Mouse (Mus musculus) cerebellum, postnatal 36 days (tissue): ENCODE measurements around the gene Fam173a.

Experiments
- DNase-seq, 2 experiments: peaks; one replicate each; pipeline ENCODE4 v3.0.0; 2021 to 2022; ENCODE audit warnings: mixed read lengths in 2 of 2

Gene Fam173a

DNA sequence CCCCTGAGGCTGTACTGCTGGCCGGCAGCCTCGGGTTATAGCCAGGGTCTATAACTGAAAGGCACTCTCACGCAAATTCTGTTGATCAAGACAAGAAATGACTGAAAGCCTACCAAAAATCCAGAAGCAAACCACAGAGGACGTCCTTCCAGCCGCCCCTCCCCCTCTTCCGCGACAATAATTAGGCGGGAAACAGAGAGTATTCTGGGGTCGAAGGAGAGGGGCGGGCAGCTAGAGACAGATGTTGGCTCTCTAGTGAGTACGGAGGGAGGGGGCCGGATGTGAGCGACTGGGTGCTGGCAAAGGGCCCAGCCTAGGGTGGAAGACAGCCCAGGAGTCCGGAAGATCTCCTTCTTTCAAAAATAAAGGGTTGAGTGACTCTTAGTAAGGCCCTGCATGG lies at the start of gene Fam173a:
Gene Fam173a, minus strand, starts transcription at position 287 of the 400 bp plus-strand sequence.
- DNase-seq: peak; percentile 53 to 57

DNA sequence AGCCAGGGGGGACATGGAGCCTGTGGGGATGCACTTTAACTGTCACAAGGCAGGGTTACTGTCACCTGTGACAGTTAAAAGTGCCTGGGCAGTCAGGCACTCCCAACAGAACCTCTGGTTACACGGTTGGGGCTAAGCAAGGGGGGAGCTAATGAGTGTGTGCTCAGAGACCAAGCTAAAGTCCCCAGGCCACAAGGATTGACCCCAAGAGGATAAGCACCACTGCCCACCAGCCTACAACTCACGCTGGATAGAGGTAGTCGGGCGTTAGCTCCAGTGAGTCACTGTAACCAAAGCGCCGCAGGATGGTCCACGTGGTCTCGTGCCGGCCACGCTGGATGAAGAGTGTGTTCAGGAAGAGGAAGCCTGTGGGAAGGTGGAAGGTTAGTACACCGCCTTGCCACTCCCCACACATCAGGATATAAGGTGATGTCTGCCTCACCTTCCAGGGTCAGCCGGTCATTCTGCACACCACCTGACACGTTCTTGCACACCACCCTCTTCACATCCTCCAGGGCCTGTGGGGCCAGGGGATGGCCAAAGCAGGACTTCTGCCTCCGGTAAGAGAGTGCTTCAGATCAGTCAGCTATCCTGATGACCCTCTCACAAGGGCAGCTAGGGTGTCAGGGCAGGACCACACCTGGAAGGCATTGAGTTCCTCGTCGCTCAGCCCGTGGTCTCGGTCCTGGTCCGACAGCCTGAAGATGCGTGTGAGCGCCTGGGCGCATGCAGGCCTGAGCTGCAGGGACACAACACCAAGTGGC lies 48.6 kb upstream of the Fam173a start, which contains the start of gene Gm20683:
Gene Gm20683, minus strand, starts transcription at position 647 of the 764 bp plus-strand sequence.
- no peak for DNase-seq

GRCm38 (mm10) chr17:25840519-25840918 lies 47.8 kb upstream of the Fam173a start:
- no peak for DNase-seq

GRCm38 (mm10) chr17:25839455-25840235 lies 46.9 kb upstream of the Fam173a start:
- DNase-seq: no peak

DNA sequence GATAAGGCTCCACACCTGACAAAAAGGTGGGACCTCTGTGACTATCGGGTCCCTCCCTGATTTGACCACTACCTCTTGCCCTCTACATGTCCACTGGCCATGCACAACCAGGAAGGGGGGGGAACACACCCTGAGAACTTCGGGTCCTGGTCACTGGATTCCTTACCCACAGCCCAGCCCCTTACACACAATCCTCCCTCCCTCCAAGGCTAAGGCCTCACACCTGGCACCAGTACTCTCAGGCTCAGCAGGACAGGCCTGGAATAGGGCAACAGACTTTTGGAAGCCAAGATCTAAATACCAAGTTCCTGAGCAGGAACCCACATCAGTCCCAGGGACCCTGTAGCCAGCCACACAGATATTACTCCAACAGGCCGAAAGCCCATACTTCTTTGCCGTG lies 46.2 kb upstream of the Fam173a start:
- no peak for DNase-seq

DNA sequence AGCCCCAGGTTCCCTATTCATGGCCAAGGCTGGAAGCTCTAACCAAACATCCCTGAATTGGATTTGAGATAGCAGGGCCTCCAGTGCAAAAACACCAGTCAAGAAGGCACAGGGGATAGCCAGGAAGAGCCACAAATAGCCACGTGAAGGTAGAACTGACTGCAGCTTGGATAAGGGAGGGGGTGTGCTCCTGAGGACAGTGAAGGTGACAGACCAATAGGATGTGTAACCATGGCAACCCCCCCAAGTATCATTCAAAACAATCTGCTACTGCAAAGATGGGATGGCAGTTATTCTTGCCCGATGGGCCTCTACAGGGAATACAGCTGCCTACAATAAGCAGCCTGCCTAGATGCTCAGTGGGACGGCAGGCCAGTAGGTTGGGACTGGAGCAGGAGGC lies 44.8 kb upstream of the Fam173a start:
- no peak for DNase-seq

DNA sequence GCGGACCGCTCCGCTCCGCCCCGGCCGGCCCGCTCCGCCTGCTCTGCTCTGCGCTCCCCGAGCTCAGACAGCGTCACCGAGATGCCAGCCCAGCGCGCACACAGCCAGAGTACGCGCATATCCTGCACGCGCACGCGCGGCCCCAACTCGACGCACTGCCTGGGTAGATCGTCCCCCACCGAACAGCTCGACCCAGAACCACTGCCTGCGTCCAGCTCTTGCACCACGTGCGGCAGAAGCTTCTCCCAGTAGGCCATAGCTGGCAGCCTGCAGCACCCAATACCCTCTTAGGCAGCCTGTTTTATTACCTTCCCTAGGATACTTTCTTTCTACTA lies 44.3 kb upstream of the Fam173a start, which contains the start of gene Rhbdl1:
Gene Rhbdl1, minus strand, starts transcription at position 220 of the 335 bp plus-strand sequence.
- peak; percentile 84 to 89 for DNase-seq

DNA sequence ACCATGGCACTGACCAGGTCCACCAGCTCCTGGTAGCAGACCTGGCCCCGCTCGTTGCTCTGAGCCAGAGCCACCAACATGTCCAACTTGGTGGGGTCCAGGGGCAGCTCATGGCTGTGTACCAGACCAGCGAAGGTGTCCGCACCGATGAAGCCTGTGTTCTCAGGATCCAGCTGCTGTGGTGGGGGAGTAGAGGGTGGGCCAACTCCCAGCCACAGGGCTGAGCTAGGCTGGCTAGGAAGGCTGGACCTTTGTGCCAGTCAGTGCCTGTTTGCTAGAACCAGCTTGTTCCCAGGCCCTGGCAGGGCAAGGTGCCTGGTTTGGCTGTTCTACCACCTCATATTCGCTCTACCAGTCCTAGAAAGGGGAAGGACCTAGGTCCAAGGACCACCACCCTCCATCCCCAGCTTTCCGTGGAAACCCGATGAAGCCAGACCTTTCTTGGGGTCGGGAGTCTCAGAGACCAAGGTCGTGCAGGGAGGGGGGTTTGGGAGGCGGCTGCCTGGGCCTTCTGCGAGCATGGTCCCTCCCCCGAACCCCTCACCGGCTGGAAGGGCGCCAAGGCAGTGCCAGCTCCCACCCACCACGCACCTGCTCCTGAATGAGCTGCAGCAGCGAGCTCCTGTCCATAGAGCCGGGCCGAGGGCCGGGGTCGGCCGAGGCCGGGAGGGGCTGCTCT lies 43.8 kb upstream of the Fam173a start:
- peak; percentile 43 to 44 for DNase-seq

DNA sequence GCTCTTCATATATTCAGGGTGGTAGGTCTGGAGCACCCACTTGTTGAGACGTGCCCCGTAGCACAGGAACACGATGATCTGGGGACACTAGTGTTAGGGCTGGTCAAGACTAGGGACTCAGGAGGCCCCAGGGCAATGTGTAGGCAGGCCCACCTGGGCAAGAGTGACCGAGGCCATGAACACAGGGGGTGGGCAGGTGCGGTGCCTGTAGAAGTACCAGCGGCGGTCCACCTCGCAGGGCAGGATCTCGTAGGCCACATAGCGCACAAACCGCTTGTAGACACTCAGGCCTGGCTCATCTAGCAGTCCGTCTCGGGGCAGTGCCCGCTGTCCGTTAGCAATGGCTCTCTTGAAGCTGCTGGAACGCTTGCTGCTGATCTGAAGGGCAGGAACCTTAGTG lies 43.1 kb upstream of the Fam173a start:
- DNase-seq: no peak

DNA sequence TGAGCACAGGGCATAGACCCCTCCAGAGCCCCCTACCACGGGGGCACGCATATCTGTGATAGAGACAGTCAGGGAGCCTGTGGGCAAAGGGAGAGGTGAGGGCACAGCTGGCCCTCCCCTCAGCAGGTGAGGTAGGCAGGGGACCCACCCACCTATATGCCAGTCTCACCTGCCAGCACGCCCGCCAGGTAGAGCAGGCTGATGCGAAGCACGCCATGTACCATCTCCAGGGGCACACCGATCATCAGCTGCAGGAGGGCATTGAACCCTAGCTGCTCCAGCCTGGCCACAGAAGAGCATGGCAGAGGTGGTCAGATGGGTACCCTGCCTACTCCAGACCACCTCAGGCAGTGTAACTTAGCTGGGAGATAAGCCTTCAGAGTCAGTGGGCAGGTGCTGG lies 42.6 kb upstream of the Fam173a start:
- DNase-seq: no peak

GRCm38 (mm10) chr17:25834595-25835222 lies 42.0 kb upstream of the Fam173a start:
- no peak for DNase-seq

GRCm38 (mm10) chr17:25833961-25834594 lies 41.4 kb upstream of the Fam173a start:
- no peak for DNase-seq

- DNase-seq: peak; percentile 84
These were observed 40.6 kb upstream of the Fam173a start, which contains the start of gene Stub1 for GRCm38 (mm10) chr17:25833291-25833663. Stub1 (minus strand) TSS chr17:25833404.

GRCm38 (mm10) chr17:25832436-25833290 lies 40.0 kb upstream of the Fam173a start:
- peak; percentile 98 to 99 for DNase-seq

- peak; percentile 41 to 48 for DNase-seq
These were observed 39.0 kb upstream of the Fam173a start for GRCm38 (mm10) chr17:25831451-25832281.

GRCm38 (mm10) chr17:25830806-25831431 lies 38.2 kb upstream of the Fam173a start:
- DNase-seq: no peak

GRCm38 (mm10) chr17:25830200-25830753 lies 37.6 kb upstream of the Fam173a start:
- DNase-seq: no peak

DNA sequence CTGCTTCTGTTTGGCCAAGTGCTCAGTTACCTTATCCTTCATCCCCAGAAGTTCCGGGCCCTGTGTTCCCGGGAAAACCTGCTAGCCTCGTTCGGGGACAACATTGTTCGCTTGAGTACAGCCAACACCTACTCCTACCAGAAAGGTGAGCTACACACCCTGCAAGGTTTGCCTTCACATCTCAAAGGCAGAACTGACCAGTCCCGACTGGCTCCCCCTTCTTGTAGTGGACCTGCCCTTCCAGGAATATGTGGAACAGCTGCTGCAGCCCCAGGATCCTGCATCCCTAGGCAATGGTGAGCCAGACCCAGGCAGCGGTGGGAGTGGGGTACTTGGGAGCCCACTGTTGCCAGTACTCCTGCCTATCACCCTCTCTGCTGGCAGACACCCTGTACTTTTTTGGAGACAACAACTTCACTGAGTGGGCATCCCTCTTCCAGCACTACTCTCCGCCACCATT lies 36.9 kb upstream of the Fam173a start:
- DNase-seq: no peak
